Mouse (Mus musculus): ENCODE results near the gene Vps72. TPM values are rescaled to one million over a fixed set of nuclear protein-coding genes. Genes with fewer than 3 reads are reported as not detected.
"Not testable (repeated sequence)": the region's sequence is repeated elsewhere in the genome, so short reads cannot be mapped to it uniquely, and the experiment has no call there.

Vps72 gene
- polyA plus RNA-seq, 1 experiment = 83.5 TPM

DNA sequence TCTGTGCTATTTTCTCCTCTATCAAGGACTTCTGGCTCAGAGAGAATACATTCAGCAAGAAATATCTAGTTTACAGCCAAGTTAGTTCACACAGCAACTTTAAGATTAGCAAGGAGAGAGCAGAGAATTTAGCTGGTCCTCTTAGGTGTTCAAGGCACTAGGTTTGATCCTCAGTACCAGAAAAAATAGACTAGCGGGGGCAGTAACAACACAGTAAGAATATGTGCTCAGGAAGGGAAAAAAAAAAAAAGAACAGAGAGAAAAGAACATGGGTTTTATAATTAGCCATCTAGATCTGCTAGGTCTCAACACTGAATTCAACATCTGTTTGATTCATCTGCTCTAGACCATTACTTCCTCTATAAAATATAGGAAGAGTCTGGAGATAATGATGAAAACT is 22.8 kb upstream of the Vps72 start:
- Histone ChIP-seq H3K27me3 (ENCODE audit: control insufficient read depth, insufficient read depth, low read length, poor library complexity, severe bottlenecking) (no peaks in the 10 kb centered on the region), H3K4me1 (ENCODE audit: control insufficient read depth, insufficient read depth, low read length) (no peaks in the 10 kb centered on the region), H3K4me3 (ENCODE audit: low read depth, low read length) (no peak overlapping the region), H3K27ac (ENCODE audit: insufficient read depth, low read length) (no peak overlapping the region), H3K9me3 (replicated peaks; ENCODE audit: control insufficient read depth, insufficient read depth, low read length, poor library complexity, severe bottlenecking) (no peaks in the 10 kb centered on the region), H3K9ac (ENCODE audit: low read depth, poor library complexity, severe bottlenecking) (no peak overlapping the region), H3K36me3 (ENCODE audit: control insufficient read depth, insufficient read depth, low read length, poor library complexity, severe bottlenecking) (peaks cover 6% of the 10 kb centered on the region)
- TF ChIP-seq POLR2A (IDR thresholded peaks at IDR 0.05; ENCODE audit: insufficient read depth, low read length) = no peak
- TF ChIP-seq EP300 (IDR thresholded peaks at IDR 0.05; ENCODE audit: insufficient read depth, low read depth, low read length) = no peak
- TF ChIP-seq CTCF (IDR thresholded peaks at IDR 0.05; ENCODE audit: low read depth, low read length) = no peak

DNA sequence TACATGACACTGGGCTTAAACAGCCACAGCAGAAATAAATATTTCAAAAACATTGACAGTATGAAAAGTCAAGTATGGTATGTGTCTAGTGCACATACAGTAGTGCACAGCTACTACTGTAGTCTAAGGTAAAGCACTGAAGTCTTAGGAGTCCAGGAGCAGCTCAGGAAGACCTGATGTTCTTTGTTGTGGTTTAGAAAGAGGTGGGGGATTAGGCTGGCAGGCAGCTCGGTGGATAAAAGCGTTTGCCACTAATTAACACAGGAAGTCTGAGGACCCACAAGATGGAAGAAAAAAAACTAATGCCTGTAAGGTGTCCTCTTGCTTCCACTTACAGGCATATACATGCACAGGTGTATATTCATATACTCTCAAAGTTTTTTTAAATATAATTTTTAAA is 10.0 kb upstream of the Vps72 start:
- peaks cover 32% of the 10 kb centered on the region for H3K36me3 ChIP-seq (ENCODE audit: control insufficient read depth, insufficient read depth, low read length, poor library complexity, severe bottlenecking)

DNA sequence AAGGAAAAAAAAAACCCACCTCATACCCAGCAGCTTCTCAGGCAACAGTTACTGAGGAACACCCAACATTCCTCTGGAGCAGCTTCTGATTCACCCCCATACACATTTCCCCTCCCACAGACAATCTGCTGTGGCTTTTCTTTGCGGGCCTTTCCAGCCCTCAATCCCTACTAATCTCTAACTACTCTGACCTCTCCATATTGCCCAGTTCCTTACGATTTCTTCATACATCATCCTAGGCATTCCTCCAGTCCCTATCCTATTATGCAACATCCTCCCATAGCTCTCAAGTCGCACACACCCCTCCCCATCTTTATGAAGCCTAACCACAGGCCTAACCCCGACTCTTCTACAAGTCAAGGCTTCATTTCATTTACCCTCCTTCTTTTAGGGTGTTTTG is 5.7 kb upstream of the Vps72 start:
- Histone ChIP-seq H3K9me3 (replicated peaks; ENCODE audit: control insufficient read depth, insufficient read depth, low read length, poor library complexity, severe bottlenecking) (no peaks in the 10 kb centered on the region), H3K36me3 (ENCODE audit: control insufficient read depth, insufficient read depth, low read length, poor library complexity, severe bottlenecking) (peaks cover 12% of the 10 kb centered on the region), H3K4me3 (ENCODE audit: low read depth, low read length) (peak overlapping the region; percentile 59), H3K9ac (ENCODE audit: low read depth, poor library complexity, severe bottlenecking) (peak overlapping the region; percentile 94), H3K27ac (ENCODE audit: insufficient read depth, low read length) (no peak overlapping the region), H3K4me1 (ENCODE audit: control insufficient read depth, insufficient read depth, low read length) (no peaks in the 10 kb centered on the region), H3K27me3 (ENCODE audit: control insufficient read depth, insufficient read depth, low read length, poor library complexity, severe bottlenecking) (no peaks in the 10 kb centered on the region)
- no peak for TF ChIP-seq EP300 (IDR thresholded peaks at IDR 0.05; ENCODE audit: insufficient read depth, low read depth, low read length)

More for the DNA sequence above, 10.0 kb upstream of the Vps72 start:
- H3K4me3 ChIP-seq (ENCODE audit: low read depth, low read length) = no peak overlapping the region
- TF ChIP-seq EP300 (IDR thresholded peaks at IDR 0.05; ENCODE audit: insufficient read depth, low read depth, low read length) (no peak), POLR2A (IDR thresholded peaks at IDR 0.05; ENCODE audit: insufficient read depth, low read length) (no peak), CTCF (IDR thresholded peaks at IDR 0.05; ENCODE audit: low read depth, low read length) (no peak)
- H3K27me3 ChIP-seq (ENCODE audit: control insufficient read depth, insufficient read depth, low read length, poor library complexity, severe bottlenecking) = no peaks in the 10 kb centered on the region
- H3K9me3 ChIP-seq (replicated peaks; ENCODE audit: control insufficient read depth, insufficient read depth, low read length, poor library complexity, severe bottlenecking) = no peaks in the 10 kb centered on the region
- H3K4me1 ChIP-seq (ENCODE audit: control insufficient read depth, insufficient read depth, low read length) = no peaks in the 10 kb centered on the region
- H3K27ac ChIP-seq (ENCODE audit: insufficient read depth, low read length) = no peak overlapping the region
- no peak overlapping the region for H3K9ac ChIP-seq (ENCODE audit: low read depth, poor library complexity, severe bottlenecking)

DNA sequence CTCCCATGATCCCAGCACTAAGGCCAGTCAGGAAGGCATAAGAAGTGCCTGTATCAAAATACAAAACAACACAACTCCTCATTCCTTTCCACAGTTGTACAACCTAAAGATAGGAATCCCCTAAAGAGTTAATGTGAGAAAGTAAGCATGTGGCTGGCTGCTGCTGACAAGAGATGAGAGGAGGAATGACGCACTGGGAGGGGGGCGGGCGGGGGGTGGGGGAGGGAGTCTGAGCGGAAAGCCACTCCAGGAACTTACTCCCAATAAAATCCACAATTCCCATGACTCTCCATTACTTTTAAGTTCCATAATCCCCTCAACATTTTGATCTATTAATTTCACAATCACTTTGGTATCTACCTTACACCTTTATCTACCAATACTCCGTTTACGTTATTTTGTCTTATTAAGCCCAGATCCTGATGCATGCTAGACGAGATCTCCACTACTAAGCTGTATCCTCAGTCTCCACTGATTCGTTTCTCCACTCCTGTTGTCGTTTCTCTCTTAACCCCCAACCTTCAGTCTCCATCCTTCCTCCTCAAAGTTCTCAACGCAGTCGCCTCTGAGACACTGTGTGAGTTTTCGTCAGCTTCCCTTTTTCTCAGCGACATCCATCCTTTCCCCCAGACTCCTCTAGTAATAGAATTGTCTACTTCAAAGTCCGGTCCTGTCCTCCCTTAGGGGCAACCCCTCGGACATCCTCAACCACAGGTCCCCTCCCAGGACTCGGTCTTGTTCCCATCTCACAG is 5.1 kb upstream of the Vps72 start:
- no peaks in the 10 kb centered on the region for H3K9me3 ChIP-seq (replicated peaks; ENCODE audit: control insufficient read depth, insufficient read depth, low read length, poor library complexity, severe bottlenecking)
- TF ChIP-seq CTCF (IDR thresholded peaks at IDR 0.05; ENCODE audit: low read depth, low read length) (no peak), EP300 (IDR thresholded peaks at IDR 0.05; ENCODE audit: insufficient read depth, low read depth, low read length) (no peak), POLR2A (IDR thresholded peaks at IDR 0.05; ENCODE audit: insufficient read depth, low read length) (no peak)
- H3K27ac ChIP-seq (ENCODE audit: insufficient read depth, low read length) = peak overlapping the region; percentile 64
- peak overlapping the region; percentile 95 for H3K4me3 ChIP-seq (ENCODE audit: low read depth, low read length)
- peaks cover 12% of the 10 kb centered on the region for H3K36me3 ChIP-seq (ENCODE audit: control insufficient read depth, insufficient read depth, low read length, poor library complexity, severe bottlenecking)
- no peaks in the 10 kb centered on the region for H3K4me1 ChIP-seq (ENCODE audit: control insufficient read depth, insufficient read depth, low read length)
- H3K27me3 ChIP-seq (ENCODE audit: control insufficient read depth, insufficient read depth, low read length, poor library complexity, severe bottlenecking) = no peaks in the 10 kb centered on the region
- H3K9ac ChIP-seq (ENCODE audit: low read depth, poor library complexity, severe bottlenecking) = peak overlapping the region; percentile 94

DNA sequence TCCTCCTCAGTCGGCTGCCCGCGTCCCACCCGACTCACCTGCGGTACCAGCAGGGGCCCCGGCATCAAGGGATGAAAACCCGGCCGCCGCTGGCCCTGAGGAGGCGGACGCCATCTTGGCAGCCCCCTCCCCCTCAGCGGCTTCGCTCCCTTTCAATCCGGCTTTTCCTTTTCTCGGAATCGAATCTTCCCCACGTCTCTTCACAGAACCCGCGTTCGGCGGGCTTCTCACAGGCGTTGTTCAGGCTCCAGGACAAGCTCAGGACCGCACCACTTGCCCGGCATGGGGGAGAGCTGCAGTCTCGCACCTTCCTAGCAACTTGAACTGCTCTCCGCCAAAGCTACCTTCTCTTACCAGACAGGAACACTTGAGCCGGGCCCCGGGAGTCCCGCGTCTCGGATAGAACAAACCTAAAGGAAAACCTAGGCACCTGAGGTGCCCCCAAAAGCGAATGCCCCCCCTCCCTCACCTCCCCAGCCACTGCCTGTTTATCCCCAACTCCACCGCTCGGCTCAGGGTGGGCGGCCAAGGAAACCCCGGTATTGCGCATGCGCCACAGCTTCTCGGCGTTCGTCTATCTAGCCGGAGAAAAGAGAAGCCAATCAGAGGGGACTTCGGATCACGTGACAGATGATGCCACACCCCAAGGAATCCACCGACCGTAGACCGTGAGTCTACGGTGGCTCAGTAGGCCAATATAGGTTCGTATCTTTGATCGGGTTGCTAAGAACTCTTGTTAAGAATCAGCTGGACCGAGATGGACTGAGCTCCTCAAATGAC is 4.3 kb upstream of the Vps72 start, which contains the start of gene Pip5k1a:
Gene Pip5k1a, minus strand, starts transcription at position 593 of the 780 bp plus-strand sequence.
- Histone ChIP-seq H3K9ac (ENCODE audit: low read depth, poor library complexity, severe bottlenecking) (peak within 1 kb of the TSS; percentile 94), H3K4me1 (ENCODE audit: control insufficient read depth, insufficient read depth, low read length) (no peaks in the 10 kb centered on the region), H3K36me3 (ENCODE audit: control insufficient read depth, insufficient read depth, low read length, poor library complexity, severe bottlenecking) (peaks cover 7% of the 10 kb centered on the region; the same call in 1 of the 2 replicates), H3K4me3 (ENCODE audit: low read depth, low read length) (peak within 1 kb of the TSS; percentile 95), H3K9me3 (replicated peaks; ENCODE audit: control insufficient read depth, insufficient read depth, low read length, poor library complexity, severe bottlenecking) (no peaks in the 10 kb centered on the region), H3K27ac (ENCODE audit: insufficient read depth, low read length) (peak within 1 kb of the TSS; percentile 64), H3K27me3 (ENCODE audit: control insufficient read depth, insufficient read depth, low read length, poor library complexity, severe bottlenecking) (no peaks in the 10 kb centered on the region)
- no peak for TF ChIP-seq CTCF (IDR thresholded peaks at IDR 0.05; ENCODE audit: low read depth, low read length)
- TF ChIP-seq POLR2A (IDR thresholded peaks at IDR 0.05; ENCODE audit: insufficient read depth, low read length) = peak; percentile 36
- peak; percentile 50; the same call in 1 of the 2 replicates for TF ChIP-seq EP300 (IDR thresholded peaks at IDR 0.05; ENCODE audit: insufficient read depth, low read depth, low read length)

DNA sequence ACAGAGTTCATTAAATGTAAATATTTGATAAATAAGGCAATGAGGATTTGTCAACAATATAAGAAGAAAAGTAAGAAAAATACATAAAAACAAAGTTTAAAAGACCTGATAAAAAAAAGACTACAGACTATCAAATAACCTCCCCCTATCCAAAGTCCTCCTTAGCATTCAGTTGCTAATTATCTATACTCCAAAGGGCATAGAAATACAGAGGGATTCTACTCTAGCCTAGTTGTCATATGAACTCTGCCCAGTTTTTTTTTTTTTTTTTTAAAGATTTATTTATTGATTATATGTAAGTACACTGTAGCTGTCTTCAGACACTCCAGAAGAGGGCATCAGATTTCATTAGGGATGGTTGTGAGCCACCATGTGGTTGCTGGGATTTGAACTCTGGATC is 3.5 kb upstream of the Vps72 start:
- 0 out of 2 replicates have a peak overlapping the region, but pooled peaks have one; percentile 38 for H3K9ac ChIP-seq (ENCODE audit: low read depth, poor library complexity, severe bottlenecking)
- H3K4me3 ChIP-seq (ENCODE audit: low read depth, low read length); H3K27me3 ChIP-seq (ENCODE audit: control insufficient read depth, insufficient read depth, low read length, poor library complexity, severe bottlenecking); H3K27ac ChIP-seq (ENCODE audit: insufficient read depth, low read length); H3K4me1 ChIP-seq (ENCODE audit: control insufficient read depth, insufficient read depth, low read length); H3K36me3 ChIP-seq (ENCODE audit: control insufficient read depth, insufficient read depth, low read length, poor library complexity, severe bottlenecking); H3K9me3 ChIP-seq (replicated peaks; ENCODE audit: control insufficient read depth, insufficient read depth, low read length, poor library complexity, severe bottlenecking): not testable (repeated sequence)

All from ES-Bruce4 (cell line).